ENCODE assay signal across 8 mouse cellular contexts in the genomic region with DNA sequence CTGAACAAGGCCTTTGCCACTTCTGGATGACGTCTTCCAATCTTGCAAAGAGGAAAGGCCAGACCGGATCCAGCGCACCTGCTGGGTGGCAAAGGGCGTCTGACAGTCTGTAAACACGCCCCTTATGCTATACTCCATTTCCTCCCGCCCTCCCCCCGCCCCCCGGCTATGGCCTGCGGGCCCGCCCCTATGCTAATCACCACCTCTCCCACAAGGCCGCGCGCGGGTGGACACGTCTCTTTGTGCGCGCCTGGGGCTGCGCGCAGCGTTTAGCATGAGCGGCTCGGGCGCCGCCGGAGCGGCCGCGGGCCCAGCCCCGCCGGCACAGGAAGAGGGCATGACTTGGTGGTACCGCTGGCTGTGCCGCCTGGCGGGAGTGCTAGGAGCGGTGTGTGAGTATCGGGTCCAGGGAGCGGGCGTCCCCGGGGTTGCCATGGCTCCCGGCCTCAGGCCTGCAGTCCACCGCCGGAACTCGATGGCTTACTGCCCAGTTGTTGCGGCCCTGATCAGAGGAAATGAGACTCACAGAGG. TPM values are rescaled to one million over a fixed set of nuclear protein-coding genes. Genes with fewer than 3 reads are reported as not detected.
DNase-seq lines count a peak whose midpoint lies in the region; ATAC-seq and TF ChIP-seq lines count a peak whose summit lies in the region.

Gene Cacfd1, plus strand, starts transcription at position 213 of the 531 bp plus-strand sequence.

- intact Hi-C loops in left cerebral cortex, postnatal 10 days (cut with DNase I) = loop anchor here (5.0 kb wide), 1 partner anchor 77 kb away; the partner anchor contains the start of genes Stkld1 and Surf4

- H3K4me1 ChIP-seq in cortical plate, adult 2 months (ENCODE audit: control insufficient read depth, insufficient read depth, low read length) = peaks cover 2% of the 10 kb centered on the region; the same call in 1 of the 2 replicates

- TF ChIP-seq POLR2A in cortical plate, adult 2 months (IDR thresholded peaks at IDR 0.05; ENCODE audit: extremely low read depth, insufficient read depth, low read length) = peak; percentile 57; the same call in 1 of the 2 replicates

- TF ChIP-seq CTCF in cortical plate, adult 2 months (IDR thresholded peaks at IDR 0.05; ENCODE audit: extremely low read depth, insufficient read depth, low read length) = no peak

- H3K27ac ChIP-seq in cortical plate, adult 2 months (ENCODE audit: insufficient read depth, low read length) = peak within 1 kb of the TSS; percentile 28; the same call in 1 of the 2 replicates

- peak within 1 kb of the TSS; percentile 52 for H3K4me3 ChIP-seq in cortical plate, adult 2 months (ENCODE audit: insufficient read depth, low read length)

- peak; percentile 84 for DNase-seq in gastrocnemius, postnatal 10 days
- DNase-seq in induced T-regulatory cell, adult 2 months (ENCODE audit: low read depth) = peak; percentile 97
- peak; percentile 73 to 95 for DNase-seq in left cerebral cortex, postnatal 10 days (ENCODE audit: extremely low spot score in 1 of 2, low spot score in 2 of 2)
- DNase-seq in right cerebral cortex, postnatal 25 days = peak; percentile 88
- DNase-seq in urinary bladder, postnatal 4 days (ENCODE audit: low spot score in 2 of 2) = peak; percentile 84

- peak; percentile 95 for ATAC-seq in activated CD4-positive, CD25-positive, alpha-beta regulatory T cell, adult 4 months
- peak; percentile 79 for ATAC-seq in megakaryocyte-erythroid progenitor cell, adult 5-6 weeks (replicated peaks; ENCODE audit: low FRiP score, low TSS enrichment, poor library complexity, severe bottlenecking)

RNA-seq across cellular contexts. Expression of gene Cacfd1, which starts in this region (rescaled TPM):
- 10 to 100 TPM; 16.9 to 19.1 TPM for polyA plus RNA-seq in activated CD4-positive, CD25-positive, alpha-beta regulatory T cell, adult 4 months (2017; shearing (Covaris generic))
- 63.7 and 64.1 TPM in 2 replicates for polyA plus RNA-seq in cortical plate, adult 2 months (2012; rRNA removed)
- total RNA-seq in gastrocnemius, postnatal 10 days (2021) = 10 to 100 TPM; 24.0 to 26.2 TPM
- total RNA-seq in left cerebral cortex, postnatal 10 days (2021) = 10 to 100 TPM; 58.1 to 67.4 TPM
- total RNA-seq in megakaryocyte-erythroid progenitor cell, adult 5-6 weeks (2014; fragmentation: Nextera tagmentation) = 28.2 and 29.2 TPM in 2 replicates
- total RNA-seq in megakaryocyte-erythroid progenitor cell, adult 5-6 weeks (2017) = 5.5 and 14.6 TPM in 2 replicates

Comparison
In these comparisons a context has a peak if more than half of its experiments do, and no peak if none do; other contexts are left out.
1. Peak in every context shown above with its lines: DNase-seq, ATAC-seq, H3K4me3 ChIP-seq and H3K27ac ChIP-seq.